Mouse (Mus musculus) cerebellum, adult 2 months (tissue): ENCODE measurements around the gene A930004D18Rik.

ENCODE experiments used
- CTCF ChIP-seq: fragments of 200-500 bp; IDR thresholded peaks from 2 replicates; pipeline ENCODE4 v1.5.1; 2011; ENCODE audit warnings: low read depth, mild to moderate bottlenecking, control low read depth, low read length, moderate library complexity, borderline replicate concordance; ENCODE audit not compliant: insufficient read depth
- POLR2A ChIP-seq: fragments of 200-500 bp; IDR thresholded peaks from 2 replicates; pipeline ENCODE4 v1.6.1; 2011; ENCODE audit warnings: low read length, control low read depth, borderline replicate concordance; ENCODE audit not compliant: insufficient read depth

- TF ChIP-seq POLR2A = peak; percentile 24; the same call in 1 of the 2 replicates
- TF ChIP-seq CTCF = peak; percentile 83
Observed at GRCm38 (mm10) chr2:18027448-18028139, 9.9 kb downstream of the A930004D18Rik start.
